Mouse (Mus musculus): ENCODE measurements around the gene S100a7a. TPM values are rescaled to one million over a fixed set of nuclear protein-coding genes. Genes with fewer than 3 reads are reported as not detected.

The S100a7a gene
- 8.4 and 9.6 TPM in 2 replicates for polyA plus RNA-seq (2015; fragmentation: Nextera tagmentation; extraction: Ambion mirVana)

- no peak within 1 kb of the TSS for H3K4me2 ChIP-seq
- no peak for ATAC-seq (ENCODE audit: insufficient number of reproducible peaks, low FRiP score, low TSS enrichment, low read depth)
- H3K9me3 ChIP-seq, result no peaks in the 10 kb centered on the region
- no peaks in the 10 kb centered on the region for H3K4me1 ChIP-seq
- no peak within 1 kb of the TSS for H3K4me3 ChIP-seq
- no peaks in the 10 kb centered on the region for H3K36me3 ChIP-seq
- no peak within 1 kb of the TSS for H3K27ac ChIP-seq
- 0 out of 2 replicates have a peak, but pooled peaks cover 3% of the 10 kb centered on the region for H3K27me3 ChIP-seq
- H3K9ac ChIP-seq, result no peak within 1 kb of the TSS
These were observed at the start of gene S100a7a for GRCm38 (mm10) chr3:90653717-90654116. Gene S100a7a, plus strand, starts transcription at chr3:90654017.

- Histone ChIP-seq H3K27me3 (no peaks in the 10 kb centered on the region), H3K27ac (peak overlapping the region; percentile 91), H3K4me3 (no peak overlapping the region), H3K9me3 (no peaks in the 10 kb centered on the region), H3K4me2 (no peak overlapping the region), H3K9ac (no peak overlapping the region), H3K4me1 (peaks cover 60% of the 10 kb centered on the region), H3K36me3 (no peaks in the 10 kb centered on the region)
- peak; percentile 64 for ATAC-seq (ENCODE audit: insufficient number of reproducible peaks, low FRiP score, low TSS enrichment, low read depth)
- WGBS, result 3% methylated on average over 4 of the region's 4 CpGs
These were observed 49.4 kb upstream of the S100a7a start for GRCm38 (mm10) chr3:90604416-90604815.

GRCm38 (mm10) chr3:90605049-90605448 lies 48.8 kb upstream of the S100a7a start:
- H3K27me3 ChIP-seq, result no peaks in the 10 kb centered on the region
- H3K9me3 ChIP-seq, result no peaks in the 10 kb centered on the region
- H3K4me2 ChIP-seq, result no peak overlapping the region
- H3K27ac ChIP-seq, result peak overlapping the region; percentile 91
- H3K4me3 ChIP-seq, result no peak overlapping the region
- no peak for ATAC-seq (ENCODE audit: insufficient number of reproducible peaks, low FRiP score, low TSS enrichment, low read depth)
- H3K36me3 ChIP-seq, result no peaks in the 10 kb centered on the region
- WGBS, result 72% methylated on average over 3 of the region's 3 CpGs
- peaks cover 58% of the 10 kb centered on the region for H3K4me1 ChIP-seq
- no peak overlapping the region for H3K9ac ChIP-seq

GRCm38 (mm10) chr3:90605736-90606135 lies 48.1 kb upstream of the S100a7a start:
- H3K27me3 ChIP-seq, result no peaks in the 10 kb centered on the region
- H3K9me3 ChIP-seq, result no peaks in the 10 kb centered on the region
- ATAC-seq (ENCODE audit: insufficient number of reproducible peaks, low FRiP score, low TSS enrichment, low read depth), result no peak
- H3K4me1 ChIP-seq, result peaks cover 51% of the 10 kb centered on the region
- H3K4me3 ChIP-seq, result no peak overlapping the region
- 45% methylated on average over 2 of the region's 2 CpGs for WGBS
- H3K4me2 ChIP-seq, result no peak overlapping the region
- no peak overlapping the region for H3K9ac ChIP-seq
- H3K36me3 ChIP-seq, result no peaks in the 10 kb centered on the region
- H3K27ac ChIP-seq, result peak overlapping the region; percentile 91

GRCm38 (mm10) chr3:90606185-90606584 lies 47.6 kb upstream of the S100a7a start:
- no peak overlapping the region for H3K9ac ChIP-seq
- H3K4me3 ChIP-seq, result no peak overlapping the region
- peak overlapping the region; percentile 91 for H3K27ac ChIP-seq
- peaks cover 46% of the 10 kb centered on the region for H3K4me1 ChIP-seq
- H3K36me3 ChIP-seq, result no peaks in the 10 kb centered on the region
- H3K9me3 ChIP-seq, result no peaks in the 10 kb centered on the region
- no peak overlapping the region for H3K4me2 ChIP-seq
- WGBS, result 55% methylated on average over 6 of the region's 6 CpGs
- peak; percentile 62; the same call in 1 of the 2 replicates for ATAC-seq (ENCODE audit: insufficient number of reproducible peaks, low FRiP score, low TSS enrichment, low read depth)
- no peaks in the 10 kb centered on the region for H3K27me3 ChIP-seq

GRCm38 (mm10) chr3:90607361-90607760 lies 46.5 kb upstream of the S100a7a start:
- WGBS, result 82% methylated on average over 3 of the region's 3 CpGs
- Histone ChIP-seq H3K36me3 (no peaks in the 10 kb centered on the region), H3K9me3 (no peaks in the 10 kb centered on the region), H3K9ac (no peak overlapping the region), H3K27ac (peak overlapping the region; percentile 57), H3K4me3 (no peak overlapping the region), H3K4me2 (no peak overlapping the region), H3K4me1 (peaks cover 39% of the 10 kb centered on the region), H3K27me3 (no peaks in the 10 kb centered on the region)
- ATAC-seq (ENCODE audit: insufficient number of reproducible peaks, low FRiP score, low TSS enrichment, low read depth), result no peak

GRCm38 (mm10) chr3:90608223-90608622 lies 45.6 kb upstream of the S100a7a start, which contains the start of gene S100a5:
Gene S100a5, plus strand, starts transcription at chr3:90608523.
- H3K4me1 ChIP-seq, result peaks cover 43% of the 10 kb centered on the region
- H3K27ac ChIP-seq, result peak within 1 kb of the TSS; percentile 57
- ATAC-seq (ENCODE audit: insufficient number of reproducible peaks, low FRiP score, low TSS enrichment, low read depth), result no peak
- H3K9ac ChIP-seq, result no peak within 1 kb of the TSS
- H3K4me2 ChIP-seq, result no peak within 1 kb of the TSS
- H3K36me3 ChIP-seq, result no peaks in the 10 kb centered on the region
- no peak within 1 kb of the TSS for H3K4me3 ChIP-seq
- no peaks in the 10 kb centered on the region for H3K27me3 ChIP-seq
- 61% methylated on average over 3 of the region's 3 CpGs for WGBS
- no peaks in the 10 kb centered on the region for H3K9me3 ChIP-seq

GRCm38 (mm10) chr3:90609102-90609501 lies 44.7 kb upstream of the S100a7a start:
- ATAC-seq (ENCODE audit: insufficient number of reproducible peaks, low FRiP score, low TSS enrichment, low read depth), result no peak
- Histone ChIP-seq H3K4me1 (peaks cover 45% of the 10 kb centered on the region), H3K9ac (no peak overlapping the region), H3K4me3 (no peak overlapping the region), H3K27ac (no peak overlapping the region), H3K9me3 (no peaks in the 10 kb centered on the region), H3K4me2 (no peak overlapping the region), H3K27me3 (no peaks in the 10 kb centered on the region), H3K36me3 (no peaks in the 10 kb centered on the region)

GRCm38 (mm10) chr3:90611494-90611893 lies 42.3 kb upstream of the S100a7a start:
- H3K4me1 ChIP-seq, result peaks cover 39% of the 10 kb centered on the region
- 88% methylated on average over 3 of the region's 3 CpGs for WGBS
- H3K4me3 ChIP-seq, result no peak overlapping the region
- H3K9me3 ChIP-seq, result no peaks in the 10 kb centered on the region
- H3K27ac ChIP-seq, result no peak overlapping the region
- H3K4me2 ChIP-seq, result no peak overlapping the region
- ATAC-seq (ENCODE audit: insufficient number of reproducible peaks, low FRiP score, low TSS enrichment, low read depth), result no peak
- H3K27me3 ChIP-seq, result no peaks in the 10 kb centered on the region
- H3K36me3 ChIP-seq, result no peaks in the 10 kb centered on the region
- H3K9ac ChIP-seq, result no peak overlapping the region

GRCm38 (mm10) chr3:90612061-90612460 lies 41.8 kb upstream of the S100a7a start:
- H3K4me1 ChIP-seq, result peaks cover 39% of the 10 kb centered on the region
- H3K9ac ChIP-seq, result no peak overlapping the region
- H3K9me3 ChIP-seq, result no peaks in the 10 kb centered on the region
- no peaks in the 10 kb centered on the region for H3K36me3 ChIP-seq
- WGBS, result 68% methylated on average over 4 of the region's 4 CpGs
- no peak overlapping the region for H3K4me3 ChIP-seq
- H3K4me2 ChIP-seq, result no peak overlapping the region
- H3K27me3 ChIP-seq, result no peaks in the 10 kb centered on the region
- H3K27ac ChIP-seq, result no peak overlapping the region
- no peak for ATAC-seq (ENCODE audit: insufficient number of reproducible peaks, low FRiP score, low TSS enrichment, low read depth)

GRCm38 (mm10) chr3:90612728-90613291 lies 41.0 kb upstream of the S100a7a start, which contains the start of gene S100a6:
Gene S100a6, plus strand, starts transcription at chr3:90612882.
- WGBS, result 1% methylated on average over 23 of the region's 23 CpGs
- Histone ChIP-seq H3K9ac (peak within 1 kb of the TSS; percentile 33; the same call in 1 of the 2 replicates), H3K27me3 (no peaks in the 10 kb centered on the region), H3K4me2 (peak within 1 kb of the TSS; percentile 73), H3K27ac (peak within 1 kb of the TSS; percentile 38), H3K4me3 (peak within 1 kb of the TSS; percentile 44), H3K9me3 (no peaks in the 10 kb centered on the region), H3K36me3 (no peaks in the 10 kb centered on the region), H3K4me1 (peaks cover 33% of the 10 kb centered on the region)
- peak; percentile 69 for ATAC-seq (ENCODE audit: insufficient number of reproducible peaks, low FRiP score, low TSS enrichment, low read depth)

GRCm38 (mm10) chr3:90613461-90614147 lies 40.2 kb upstream of the S100a7a start:
- ATAC-seq (ENCODE audit: insufficient number of reproducible peaks, low FRiP score, low TSS enrichment, low read depth), result 0 out of 2 replicates have a peak, but pooled peaks have one; percentile 12
- Histone ChIP-seq H3K4me2 (peak overlapping the region; percentile 73), H3K4me3 (peak overlapping the region; percentile 44), H3K9ac (no peak overlapping the region), H3K27ac (peak overlapping the region; percentile 34; the same call in 1 of the 2 replicates), H3K27me3 (no peaks in the 10 kb centered on the region), H3K36me3 (no peaks in the 10 kb centered on the region), H3K4me1 (peaks cover 33% of the 10 kb centered on the region), H3K9me3 (no peaks in the 10 kb centered on the region)
- WGBS, result 59% methylated on average over 7 of the region's 7 CpGs

Measured in limb, embryonic 15.5 days (tissue).